Mouse (Mus musculus): Measurements from ENCODE around the gene Rimbp3. TPM values are rescaled to one million over a fixed set of nuclear protein-coding genes. Genes with fewer than 3 reads are reported as not detected.

Gene Rimbp3
- total and polyA plus RNA-seq, 2 experiments from 2014 or later, result 1.3 to 4.3 TPM

DNA sequence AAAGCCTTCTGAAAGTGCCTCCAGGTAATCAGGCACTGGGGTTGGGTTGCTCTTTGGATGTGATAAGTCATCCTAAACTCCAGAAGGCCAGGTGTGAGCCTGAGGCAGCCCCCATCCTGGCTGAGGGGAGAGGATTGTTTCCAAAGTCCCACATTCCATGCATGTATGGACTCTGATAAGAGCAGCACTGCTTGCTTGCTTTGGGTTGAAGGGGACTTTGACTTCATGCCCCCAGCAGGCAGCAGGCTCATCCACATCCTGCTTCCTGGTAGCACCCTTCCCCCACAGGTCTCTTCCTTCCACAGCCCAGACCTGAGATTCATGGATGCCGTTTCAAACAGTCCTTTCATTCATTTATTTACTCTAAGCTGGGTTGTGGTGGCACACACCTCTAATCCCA lies 35.3 kb downstream of the Rimbp3 start:
- Histone ChIP-seq H3K27ac (no peak overlapping the region), H3K27me3 (ENCODE audit: insufficient read depth, low read length) (no peaks in the 10 kb centered on the region), H3K9ac (replicated peaks; ENCODE audit: low read length) (no peak overlapping the region), H3K9me3 (ENCODE audit: low read length) (no peaks in the 10 kb centered on the region), H3K36me3 (ENCODE audit: insufficient read depth, low read length) (no peaks in the 10 kb centered on the region), H3K4me2 (ENCODE audit: low read depth, low read length) (no peak overlapping the region), H3K4me1 (ENCODE audit: insufficient read depth, low read length) (no peaks in the 10 kb centered on the region), H3K4me3 (ENCODE audit: low read length) (no peak overlapping the region)
- WGBS, result 77% methylated on average over 1 of the region's 1 CpGs
- no peak for ATAC-seq
- no peak for DNase-seq (ENCODE audit: low spot score)
- TF ChIP-seq CTCF (IDR thresholded peaks at IDR 0.05; ENCODE audit: low read depth), result no peak

GRCm38 (mm10) chr16:17244996-17245395 lies 36.6 kb downstream of the Rimbp3 start:
- no peak overlapping the region for H3K4me3 ChIP-seq (ENCODE audit: low read length)
- 85% methylated on average over 1 of the region's 1 CpGs for WGBS
- no peak overlapping the region for H3K27ac ChIP-seq
- H3K36me3 ChIP-seq (ENCODE audit: insufficient read depth, low read length), result no peaks in the 10 kb centered on the region
- no peak overlapping the region for H3K9ac ChIP-seq (replicated peaks; ENCODE audit: low read length)
- ATAC-seq (no peak), DNase-seq (ENCODE audit: low spot score) (no peak)
- H3K4me2 ChIP-seq (ENCODE audit: low read depth, low read length), result no peak overlapping the region
- H3K4me1 ChIP-seq (ENCODE audit: insufficient read depth, low read length), result no peaks in the 10 kb centered on the region
- H3K9me3 ChIP-seq (ENCODE audit: low read length), result no peaks in the 10 kb centered on the region
- H3K27me3 ChIP-seq (ENCODE audit: insufficient read depth, low read length), result no peaks in the 10 kb centered on the region
- TF ChIP-seq CTCF (IDR thresholded peaks at IDR 0.05; ENCODE audit: low read depth), result no peak

GRCm38 (mm10) chr16:17247727-17248126 lies 39.3 kb downstream of the Rimbp3 start:
- H3K27ac ChIP-seq, result no peak overlapping the region
- no peaks in the 10 kb centered on the region; the same call in 1 of the 2 replicates for H3K4me1 ChIP-seq (ENCODE audit: insufficient read depth, low read length)
- no peak overlapping the region for H3K4me3 ChIP-seq (ENCODE audit: low read length)
- no peak for ATAC-seq
- no peak for DNase-seq (ENCODE audit: low spot score)
- H3K9ac ChIP-seq (replicated peaks; ENCODE audit: low read length), result no peak overlapping the region
- TF ChIP-seq CTCF (IDR thresholded peaks at IDR 0.05; ENCODE audit: low read depth), result no peak
- H3K4me2 ChIP-seq (ENCODE audit: low read depth, low read length), result no peak overlapping the region
- no peaks in the 10 kb centered on the region for H3K27me3 ChIP-seq (ENCODE audit: insufficient read depth, low read length)
- H3K36me3 ChIP-seq (ENCODE audit: insufficient read depth, low read length), result no peaks in the 10 kb centered on the region
- 59% methylated on average over 4 of the region's 4 CpGs for WGBS
- H3K9me3 ChIP-seq (ENCODE audit: low read length), result no peaks in the 10 kb centered on the region

GRCm38 (mm10) chr16:17249135-17249534 lies 40.7 kb downstream of the Rimbp3 start:
- Histone ChIP-seq H3K36me3 (ENCODE audit: insufficient read depth, low read length) (no peaks in the 10 kb centered on the region), H3K4me2 (ENCODE audit: low read depth, low read length) (no peak overlapping the region), H3K27ac (no peak overlapping the region), H3K27me3 (ENCODE audit: insufficient read depth, low read length) (no peaks in the 10 kb centered on the region), H3K9me3 (ENCODE audit: low read length) (no peaks in the 10 kb centered on the region), H3K4me1 (ENCODE audit: insufficient read depth, low read length) (peaks cover 6% of the 10 kb centered on the region), H3K4me3 (ENCODE audit: low read length) (no peak overlapping the region), H3K9ac (replicated peaks; ENCODE audit: low read length) (no peak overlapping the region)
- ATAC-seq (no peak), DNase-seq (ENCODE audit: low spot score) (no peak)
- 79% methylated on average over 6 of the region's 6 CpGs for WGBS
- no peak for TF ChIP-seq CTCF (IDR thresholded peaks at IDR 0.05; ENCODE audit: low read depth)

- no peak overlapping the region for H3K4me3 ChIP-seq (ENCODE audit: low read length)
- no peak overlapping the region for H3K27ac ChIP-seq
- ATAC-seq, result no peak
- H3K4me2 ChIP-seq (ENCODE audit: low read depth, low read length), result no peak overlapping the region
- H3K9ac ChIP-seq (replicated peaks; ENCODE audit: low read length), result no peak overlapping the region
- no peaks in the 10 kb centered on the region for H3K27me3 ChIP-seq (ENCODE audit: insufficient read depth, low read length)
- DNase-seq (ENCODE audit: low spot score), result peak; percentile 66
- H3K4me1 ChIP-seq (ENCODE audit: insufficient read depth, low read length), result peaks cover 7% of the 10 kb centered on the region
- H3K9me3 ChIP-seq (ENCODE audit: low read length), result no peaks in the 10 kb centered on the region
- H3K36me3 ChIP-seq (ENCODE audit: insufficient read depth, low read length), result peaks cover 6% of the 10 kb centered on the region; the same call in 1 of the 2 replicates
- no peak for TF ChIP-seq CTCF (IDR thresholded peaks at IDR 0.05; ENCODE audit: low read depth)
- WGBS, result 59% methylated on average over 3 of the region's 3 CpGs
Measured at GRCm38 (mm10) chr16:17251539-17251938, 43.1 kb downstream of the Rimbp3 start.

DNA sequence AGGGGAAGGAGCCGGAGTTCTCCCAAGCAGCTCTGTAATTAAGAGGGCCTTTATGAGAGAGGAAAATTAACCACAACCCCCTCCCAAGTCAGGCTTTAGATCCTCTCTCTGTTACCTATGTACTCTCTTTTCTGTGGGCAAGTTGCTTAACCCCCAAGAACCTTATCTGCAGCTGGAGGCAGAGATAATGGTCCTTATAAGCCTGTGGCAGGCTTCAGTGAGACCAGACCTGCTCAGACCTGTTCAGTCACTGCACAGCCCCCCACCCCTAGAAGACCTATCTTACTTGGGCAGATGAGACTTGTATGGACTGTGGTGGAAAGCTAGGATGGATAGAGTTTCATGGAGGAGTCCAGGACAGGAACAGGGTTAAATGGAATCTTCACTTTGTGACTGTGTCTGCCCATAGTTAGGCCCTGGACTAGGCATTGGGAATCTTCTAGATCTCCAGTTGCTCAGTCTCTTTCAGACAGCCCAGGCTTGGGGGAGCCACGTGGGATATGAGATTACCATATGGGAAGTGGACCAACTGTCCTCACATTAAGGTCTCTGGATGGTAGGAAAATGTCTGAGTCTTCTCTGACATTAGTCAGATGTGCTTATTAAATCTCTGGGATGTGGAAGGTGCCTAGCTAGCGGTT lies 43.8 kb downstream of the Rimbp3 start:
- DNase-seq (ENCODE audit: low spot score) (no peak), ATAC-seq (0 out of 2 replicates have a peak, but pooled peaks have one; percentile 30)
- Histone ChIP-seq H3K27me3 (ENCODE audit: insufficient read depth, low read length) (no peaks in the 10 kb centered on the region), H3K4me2 (ENCODE audit: low read depth, low read length) (no peak overlapping the region), H3K4me3 (ENCODE audit: low read length) (no peak overlapping the region), H3K27ac (no peak overlapping the region), H3K9me3 (ENCODE audit: low read length) (no peaks in the 10 kb centered on the region), H3K4me1 (ENCODE audit: insufficient read depth, low read length) (peaks cover 7% of the 10 kb centered on the region), H3K36me3 (ENCODE audit: insufficient read depth, low read length) (peaks cover 7% of the 10 kb centered on the region; the same call in 1 of the 2 replicates), H3K9ac (replicated peaks; ENCODE audit: low read length) (no peak overlapping the region)
- no peak for TF ChIP-seq CTCF (IDR thresholded peaks at IDR 0.05; ENCODE audit: low read depth)
- 70% methylated on average over 3 of the region's 3 CpGs for WGBS

- Histone ChIP-seq H3K4me2 (ENCODE audit: low read depth, low read length) (no peak overlapping the region), H3K36me3 (ENCODE audit: insufficient read depth, low read length) (peaks cover 9% of the 10 kb centered on the region; the same call in 1 of the 2 replicates), H3K4me3 (ENCODE audit: low read length) (no peak overlapping the region), H3K4me1 (ENCODE audit: insufficient read depth, low read length) (peaks cover 7% of the 10 kb centered on the region), H3K27ac (no peak overlapping the region), H3K9me3 (ENCODE audit: low read length) (no peaks in the 10 kb centered on the region), H3K9ac (replicated peaks; ENCODE audit: low read length) (no peak overlapping the region), H3K27me3 (ENCODE audit: insufficient read depth, low read length) (no peaks in the 10 kb centered on the region)
- 71% methylated on average over 7 of the region's 7 CpGs for WGBS
- ATAC-seq (no peak), DNase-seq (ENCODE audit: low spot score) (no peak)
- TF ChIP-seq CTCF (IDR thresholded peaks at IDR 0.05; ENCODE audit: low read depth), result no peak
Measured at GRCm38 (mm10) chr16:17252841-17253240, 44.4 kb downstream of the Rimbp3 start.
